Mouse (Mus musculus) midbrain, embryonic 12.5 days (tissue): ENCODE data around the gene Glyatl3. TPM values are rescaled to one million over a fixed set of nuclear protein-coding genes. Genes with fewer than 3 reads are reported as not detected.

Experiments used
- polyA plus RNA-seq: library from polyadenylated mRNA; unstranded; fragments of >200 nt; fragmentation: Nextera tagmentation; extraction: Ambion mirVana; gene quantifications from 2 replicates; pipeline ENCODE4 v1.2.1, GENCODE M21; 2016

Glyatl3 gene
- polyA plus RNA-seq, 1 experiment from 2014 or later = not detected

Other genes starting within 250 kb of the Glyatl3 start
- gene Esp1, start 187.2 kb downstream of the Glyatl3 start, polyA plus RNA-seq = not detected in 2 replicates
- gene Crisp2, start 107.3 kb downstream of the Glyatl3 start, polyA plus RNA-seq = not detected in 2 replicates
- 3.0 and 3.4 TPM in 2 replicates for gene Rhag, start 103.2 kb downstream of the Glyatl3 start, polyA plus RNA-seq
- gene 9130008F23Rik, start 33.8 kb downstream of the Glyatl3 start, polyA plus RNA-seq = 0.63 and 1.1 TPM in 2 replicates
- 25.4 and 27.1 TPM in 2 replicates for gene Mut, start 20.3 kb upstream of the Glyatl3 start, polyA plus RNA-seq
- 28.6 and 28.8 TPM in 2 replicates for gene Cenpq, start 20.7 kb upstream of the Glyatl3 start, polyA plus RNA-seq